ENCODE assay signal across 8 mouse cellular contexts in genomic region chrX:140503905-140504304, GRCm38 (mm10). TPM values are rescaled to one million over a fixed set of nuclear protein-coding genes. Genes with fewer than 3 reads are reported as not detected.
A peak's percentile ranks its signal among the peaks of the same experiment; 100 is the strongest.
DNase-seq lines count a peak whose midpoint lies in the region; ATAC-seq and TF ChIP-seq lines count a peak whose summit lies in the region.

No protein-coding gene starts in this region.

- TF ChIP-seq CTCF in hindbrain, postnatal 0 days (IDR thresholded peaks at IDR 0.05; ENCODE audit: low read depth) = peak; percentile 53
- peak; percentile 27; the same call in 1 of the 2 replicates for TF ChIP-seq CTCF in testis, adult 2 months (IDR thresholded peaks at IDR 0.05; ENCODE audit: control insufficient read depth, insufficient read depth, insufficient replicate concordance, low read depth, low read length)

- TF ChIP-seq POLR2A in testis, adult 2 months (IDR thresholded peaks at IDR 0.05; ENCODE audit: control insufficient read depth, low read depth, low read length) = no peak

- H3K9ac ChIP-seq in hindbrain, embryonic 11.5 days (ENCODE audit: low read depth, low read length) = no peak overlapping the region
- no peak overlapping the region for H3K9ac ChIP-seq in hindbrain, embryonic 16.5 days (ENCODE audit: low read depth, low read length)
- H3K9ac ChIP-seq in hindbrain, postnatal 0 days (replicated peaks; ENCODE audit: low read length) = no peak overlapping the region
- no peak overlapping the region for H3K9ac ChIP-seq in midbrain, embryonic 13.5 days (replicated peaks)

- no peaks in the 10 kb centered on the region for H3K36me3 ChIP-seq in hindbrain, embryonic 11.5 days (ENCODE audit: control insufficient read depth, insufficient read depth, low read length)
- H3K36me3 ChIP-seq in hindbrain, embryonic 16.5 days (ENCODE audit: control insufficient read depth, insufficient read depth, low read length) = no peaks in the 10 kb centered on the region
- H3K36me3 ChIP-seq in embryonic facial prominence, embryonic 10.5 days (replicated peaks) = no peaks in the 10 kb centered on the region
- no peaks in the 10 kb centered on the region for H3K36me3 ChIP-seq in hindbrain, postnatal 0 days (ENCODE audit: insufficient read depth, low read length)
- no peaks in the 10 kb centered on the region for H3K36me3 ChIP-seq in limb, embryonic 10.5 days
- no peaks in the 10 kb centered on the region for H3K36me3 ChIP-seq in midbrain, embryonic 13.5 days
- no peaks in the 10 kb centered on the region for H3K36me3 ChIP-seq in testis, adult 2 months (ENCODE audit: control insufficient read depth, insufficient read depth, low read length)

- WGBS in hindbrain, embryonic 11.5 days = 12% methylated on average over 7 of the region's 7 CpGs
- 12% methylated on average over 7 of the region's 7 CpGs for WGBS in hindbrain, embryonic 16.5 days
- 9% methylated on average over 7 of the region's 7 CpGs for WGBS in embryonic facial prominence, embryonic 10.5 days
- WGBS in hindbrain, postnatal 0 days = 22% methylated on average over 7 of the region's 7 CpGs
- WGBS in limb, embryonic 10.5 days = 10% methylated on average over 7 of the region's 7 CpGs
- WGBS in midbrain, embryonic 13.5 days = 10% methylated on average over 7 of the region's 7 CpGs

- no peak overlapping the region for H3K27ac ChIP-seq in hindbrain, embryonic 11.5 days (ENCODE audit: low read depth, low read length)
- H3K27ac ChIP-seq in hindbrain, embryonic 16.5 days (ENCODE audit: low read depth, low read length) = no peak overlapping the region
- no peak overlapping the region for H3K27ac ChIP-seq in embryonic facial prominence, embryonic 10.5 days (replicated peaks)
- H3K27ac ChIP-seq in hindbrain, postnatal 0 days = no peak overlapping the region
- no peak overlapping the region for H3K27ac ChIP-seq in limb, embryonic 10.5 days
- H3K27ac ChIP-seq in midbrain, embryonic 13.5 days = no peak overlapping the region
- H3K27ac ChIP-seq in testis, adult 2 months (ENCODE audit: control insufficient read depth, insufficient read depth, low read depth, low read length) = no peak overlapping the region

- H3K27me3 ChIP-seq in hindbrain, embryonic 11.5 days (ENCODE audit: control insufficient read depth, insufficient read depth, low read length) = peaks cover 2% of the 10 kb centered on the region
- H3K27me3 ChIP-seq in hindbrain, embryonic 16.5 days (replicated peaks; ENCODE audit: control insufficient read depth, insufficient read depth, low read length) = no peaks in the 10 kb centered on the region; the same call in 1 of the 2 replicates
- H3K27me3 ChIP-seq in embryonic facial prominence, embryonic 10.5 days (replicated peaks; ENCODE audit: low read depth, poor library complexity, severe bottlenecking) = peaks cover 91% of the 10 kb centered on the region
- H3K27me3 ChIP-seq in hindbrain, postnatal 0 days (ENCODE audit: insufficient read depth, low read length) = no peaks in the 10 kb centered on the region
- H3K27me3 ChIP-seq in limb, embryonic 10.5 days (ENCODE audit: low read depth, poor library complexity, severe bottlenecking) = peaks cover 95% of the 10 kb centered on the region
- peaks cover 34% of the 10 kb centered on the region; the same call in 1 of the 2 replicates for H3K27me3 ChIP-seq in midbrain, embryonic 13.5 days
- H3K27me3 ChIP-seq in testis, adult 2 months (ENCODE audit: control insufficient read depth, insufficient read depth, low read length) = no peaks in the 10 kb centered on the region

- no peak overlapping the region for H3K4me3 ChIP-seq in hindbrain, embryonic 11.5 days (ENCODE audit: low read depth, low read length)
- H3K4me3 ChIP-seq in hindbrain, embryonic 16.5 days (ENCODE audit: low read length) = no peak overlapping the region
- no peak overlapping the region for H3K4me3 ChIP-seq in embryonic facial prominence, embryonic 10.5 days
- no peak overlapping the region for H3K4me3 ChIP-seq in hindbrain, postnatal 0 days (ENCODE audit: low read length)
- H3K4me3 ChIP-seq in limb, embryonic 10.5 days = no peak overlapping the region
- H3K4me3 ChIP-seq in midbrain, embryonic 13.5 days (replicated peaks) = no peak overlapping the region
- no peak overlapping the region for H3K4me3 ChIP-seq in testis, adult 2 months (ENCODE audit: control insufficient read depth, low read depth, low read length)

- no peak overlapping the region for H3K4me2 ChIP-seq in hindbrain, embryonic 11.5 days (replicated peaks; ENCODE audit: low read depth, low read length)
- H3K4me2 ChIP-seq in hindbrain, embryonic 16.5 days (ENCODE audit: low read length) = no peak overlapping the region
- no peak overlapping the region for H3K4me2 ChIP-seq in hindbrain, postnatal 0 days (ENCODE audit: low read depth, low read length)
- no peak overlapping the region for H3K4me2 ChIP-seq in midbrain, embryonic 13.5 days (replicated peaks)

- ATAC-seq in hindbrain, embryonic 11.5 days (ENCODE audit: low FRiP score) = peak; percentile 63; the same call in 1 of the 2 replicates
- ATAC-seq in hindbrain, embryonic 16.5 days = no peak; the same call in 1 of the 2 replicates
- ATAC-seq in hindbrain, postnatal 0 days = peak; percentile 57; the same call in 1 of the 2 replicates
- ATAC-seq in midbrain, embryonic 13.5 days = 0 out of 2 replicates have a peak, but pooled peaks have one; percentile 50

- H3K9me3 ChIP-seq in hindbrain, embryonic 11.5 days (ENCODE audit: control insufficient read depth, low read length) = no peaks in the 10 kb centered on the region
- no peaks in the 10 kb centered on the region for H3K9me3 ChIP-seq in hindbrain, embryonic 16.5 days (ENCODE audit: control insufficient read depth, low read length)
- no peaks in the 10 kb centered on the region for H3K9me3 ChIP-seq in embryonic facial prominence, embryonic 10.5 days
- no peaks in the 10 kb centered on the region for H3K9me3 ChIP-seq in hindbrain, postnatal 0 days (ENCODE audit: low read length)
- H3K9me3 ChIP-seq in limb, embryonic 10.5 days (replicated peaks) = no peaks in the 10 kb centered on the region
- H3K9me3 ChIP-seq in midbrain, embryonic 13.5 days = no peaks in the 10 kb centered on the region

- H3K4me1 ChIP-seq in hindbrain, embryonic 11.5 days (replicated peaks; ENCODE audit: control insufficient read depth, insufficient read depth, low read length) = no peaks in the 10 kb centered on the region
- H3K4me1 ChIP-seq in hindbrain, embryonic 16.5 days (ENCODE audit: control insufficient read depth, insufficient read depth, low read depth, low read length) = no peaks in the 10 kb centered on the region
- H3K4me1 ChIP-seq in embryonic facial prominence, embryonic 10.5 days = peaks cover 9% of the 10 kb centered on the region; the same call in 1 of the 2 replicates
- H3K4me1 ChIP-seq in hindbrain, postnatal 0 days (ENCODE audit: insufficient read depth, low read length) = no peaks in the 10 kb centered on the region
- H3K4me1 ChIP-seq in limb, embryonic 10.5 days = no peaks in the 10 kb centered on the region
- H3K4me1 ChIP-seq in midbrain, embryonic 13.5 days (replicated peaks) = no peaks in the 10 kb centered on the region
- H3K4me1 ChIP-seq in testis, adult 2 months (ENCODE audit: control insufficient read depth, insufficient read depth, low read length) = peaks cover 9% of the 10 kb centered on the region

- peak; percentile 74 for DNase-seq in hindbrain, embryonic 11.5 days (ENCODE audit: low spot score)
- DNase-seq in adrenal gland, adult 2 months = peak; percentile 62
- DNase-seq in embryonic facial prominence, embryonic 10.5 days (ENCODE audit: low spot score) = peak; percentile 76
- DNase-seq in hindbrain, postnatal 0 days (ENCODE audit: low spot score) = peak; percentile 70
- peak; percentile 68 for DNase-seq in limb, embryonic 10.5 days (ENCODE audit: low spot score)

RNA-seq across cellular contexts. Expression of gene Prps1, which starts 47.5 kb away (rescaled TPM):
- polyA plus RNA-seq in hindbrain, embryonic 11.5 days (2014; fragmentation: Nextera tagmentation; extraction: Ambion mirVana) = 81.9 and 88.2 TPM in 2 replicates
- 85.1 and 94.0 TPM in 2 replicates for polyA plus RNA-seq in hindbrain, embryonic 16.5 days (2015; fragmentation: Nextera tagmentation; extraction: Ambion mirVana)
- 10 to 100 TPM; 17.4 to 37.7 TPM for total RNA-seq in adrenal gland, adult 2 months (2021)
- 2.1 and 2.9 TPM in 2 replicates for polyA plus RNA-seq in adrenal gland, adult 2 months (2012; rRNA removed)
- polyA plus RNA-seq in embryonic facial prominence, embryonic 10.5 days (2016; fragmentation: Nextera tagmentation; extraction: Ambion mirVana) = 89.6 TPM in 2 replicates
- total RNA-seq in hindbrain, postnatal 0 days (2014; rRNA removed) = 42.1 and 48.2 TPM in 2 replicates
- 79.4 and 83.7 TPM in 2 replicates for polyA plus RNA-seq in hindbrain, postnatal 0 days (2015; fragmentation: Nextera tagmentation; extraction: Ambion mirVana)
- polyA plus RNA-seq in limb, embryonic 10.5 days (2016; fragmentation: Nextera tagmentation; extraction: Ambion mirVana) = 95.7 and 111 TPM in 2 replicates
- 64.2 and 66.4 TPM in 2 replicates for polyA plus RNA-seq in midbrain, embryonic 13.5 days (2015; fragmentation: Nextera tagmentation; extraction: Ambion mirVana)
- 6.0 and 9.0 TPM in 2 replicates for polyA plus RNA-seq in testis, adult 2 months (2012; rRNA removed)
